ENCODE assay signal across 12 mouse cellular contexts in genomic region chr12:102354126-102354984, GRCm38 (mm10).
DNase-seq lines count a peak whose midpoint lies in the region; ATAC-seq and TF ChIP-seq lines count a peak whose summit lies in the region.
"Had no signal": no experiment of that assay in that cellular context is flagged by ENCODE, and none has a peak within 500 bp of the region (broad histone marks: within the 10 kb centered on the region; RNA-seq: fewer than 3 reads in every experiment).

No protein-coding gene starts in this region.

- peak in 1 of 2 experiments; percentile 92; a peak in 2 of 4 replicates for TF ChIP-seq POLR2A in MEL (IDR thresholded peaks at IDR 0.05; ENCODE audit: control insufficient read depth in 1 of 2, insufficient read depth in 1 of 2, low read depth in 1 of 2, low read length in 2 of 2, poor library complexity in 1 of 2)

- TF ChIP-seq EP300 in MEL (IDR thresholded peaks at IDR 0.05; ENCODE audit: low read depth in 1 of 2, low read length in 2 of 2), result peak; percentile 96 to 99

- WGBS in liver, embryonic 11.5 days, result 48% methylated on average over 10 of the region's 10 CpGs
- 87% methylated on average over 10 of the region's 10 CpGs for WGBS in intestine, embryonic 16.5 days

- no peaks in the 10 kb centered on the region for H3K9me3 ChIP-seq in MEL (replicated peaks; ENCODE audit: insufficient read depth, low read length)
- no peaks in the 10 kb centered on the region for H3K9me3 ChIP-seq in liver, embryonic 11.5 days (ENCODE audit: control insufficient read depth, low read length)
- H3K9me3 ChIP-seq in intestine, embryonic 16.5 days (ENCODE audit: control insufficient read depth, low read length), result no peaks in the 10 kb centered on the region
- H3K9me3 ChIP-seq: forebrain, embryonic 15.5 days had no signal

- peaks cover 38% of the 10 kb centered on the region for H3K79me2 ChIP-seq in MEL (ENCODE audit: control insufficient read depth, insufficient read depth, low read length, poor library complexity)

- ATAC-seq in liver, embryonic 11.5 days (replicated peaks; ENCODE audit: low FRiP score), result peak; percentile 62
- no peak for ATAC-seq in intestine, embryonic 16.5 days
- ATAC-seq: forebrain, embryonic 15.5 days; midbrain, embryonic 16.5 days had no signal

- peak; percentile 96 for DNase-seq in 416B (ENCODE audit: low read depth)
- DNase-seq in MEL (ENCODE audit: low read depth, low spot score), result peak; percentile 95
- no peak for DNase-seq in liver, embryonic 11.5 days (ENCODE audit: low spot score)
- peak; percentile 44 to 45 for DNase-seq in monocyte, adult 2 months (ENCODE audit: low read depth in 1 of 2, low spot score in 2 of 2)
- no peak for DNase-seq in neural tube, embryonic 10.5 days (ENCODE audit: extremely low spot score, low spot score)
- no peak for DNase-seq in right cerebral cortex, adult 18-20 months
- DNase-seq: cerebellum, adult 9-11 months; gastrocnemius, postnatal 25 days; kidney, postnatal 14 days had no signal

- peak overlapping the region; percentile 94 for H3K27ac ChIP-seq in MEL (ENCODE audit: control insufficient read depth, low read depth, low read length)
- H3K27ac ChIP-seq in liver, embryonic 11.5 days (ENCODE audit: low read depth, low read length), result no peak overlapping the region
- H3K27ac ChIP-seq in intestine, embryonic 16.5 days (ENCODE audit: low read length), result no peak overlapping the region
- H3K27ac ChIP-seq: forebrain, embryonic 15.5 days had no signal

- peak overlapping the region; percentile 70 for H3K9ac ChIP-seq in MEL (ENCODE audit: control insufficient read depth, low read depth, low read length, poor library complexity, severe bottlenecking)
- no peak overlapping the region for H3K9ac ChIP-seq in liver, embryonic 11.5 days (ENCODE audit: low read depth, low read length)
- H3K9ac ChIP-seq in intestine, embryonic 16.5 days (ENCODE audit: low read depth, low read length), result no peak overlapping the region
- H3K9ac ChIP-seq: forebrain, embryonic 15.5 days had no signal

- no peak overlapping the region for H3K4me2 ChIP-seq in liver, embryonic 11.5 days
- no peak overlapping the region for H3K4me2 ChIP-seq in intestine, embryonic 16.5 days (ENCODE audit: low read depth, low read length)
- H3K4me2 ChIP-seq: forebrain, embryonic 15.5 days had no signal

- TF ChIP-seq CTCF in MEL (IDR thresholded peaks at IDR 0.05 in 2 of 3, conservative IDR thresholded peaks at IDR 0.05 in 1 of 3; ENCODE audit: control insufficient read depth in 1 of 3, insufficient read depth in 1 of 3, low read depth in 2 of 3, low read length in 3 of 3, poor library complexity in 1 of 3, severe bottlenecking in 1 of 3), result no peak

- H3K4me1 ChIP-seq in MEL (ENCODE audit: control insufficient read depth in 1 of 2, insufficient read depth in 2 of 2, low read length in 2 of 2), result peaks cover 11 to 46% of the 10 kb centered on the region in 2 experiments
- H3K4me1 ChIP-seq in liver, embryonic 11.5 days (replicated peaks; ENCODE audit: control insufficient read depth, insufficient read depth, low read length), result peaks cover 4% of the 10 kb centered on the region
- H3K4me1 ChIP-seq in intestine, embryonic 16.5 days (ENCODE audit: control insufficient read depth, insufficient read depth, low read length), result no peaks in the 10 kb centered on the region
- H3K4me1 ChIP-seq: forebrain, embryonic 15.5 days had no signal

- peak overlapping the region; percentile 67 to 69 for H3K4me3 ChIP-seq in MEL (ENCODE audit: control insufficient read depth in 1 of 2, insufficient read depth in 1 of 2, low read depth in 2 of 2, low read length in 2 of 2)
- H3K4me3 ChIP-seq in liver, embryonic 11.5 days (ENCODE audit: low read depth, low read length), result no peak overlapping the region
- no peak overlapping the region for H3K4me3 ChIP-seq in intestine, embryonic 16.5 days (ENCODE audit: low read length)
- H3K4me3 ChIP-seq: forebrain, embryonic 15.5 days had no signal

- peaks cover 0 to 36% of the 10 kb centered on the region in 2 experiments; a peak in 2 of 4 replicates for H3K36me3 ChIP-seq in MEL (ENCODE audit: control insufficient read depth in 1 of 2, insufficient read depth in 2 of 2, low read length in 2 of 2)
- H3K36me3 ChIP-seq in liver, embryonic 11.5 days (ENCODE audit: control insufficient read depth, insufficient read depth, low read length), result peaks cover 7% of the 10 kb centered on the region; the same call in 1 of the 2 replicates
- H3K36me3 ChIP-seq in intestine, embryonic 16.5 days (ENCODE audit: control insufficient read depth, insufficient read depth, low read length), result 0 out of 2 replicates have a peak, but pooled peaks cover under 1% of the 10 kb centered on the region
- H3K36me3 ChIP-seq: forebrain, embryonic 15.5 days had no signal

- no peaks in the 10 kb centered on the region for H3K27me3 ChIP-seq in MEL (ENCODE audit: control insufficient read depth in 1 of 2, insufficient read depth in 2 of 2, low read length in 2 of 2)
- no peaks in the 10 kb centered on the region for H3K27me3 ChIP-seq in liver, embryonic 11.5 days (replicated peaks; ENCODE audit: control insufficient read depth, insufficient read depth, low read length)
- H3K27me3 ChIP-seq in intestine, embryonic 16.5 days (replicated peaks; ENCODE audit: control insufficient read depth, insufficient read depth, low read length), result no peaks in the 10 kb centered on the region
- H3K27me3 ChIP-seq: forebrain, embryonic 15.5 days had no signal

- TF ChIP-seq RAD21 in MEL (IDR thresholded peaks at IDR 0.05; ENCODE audit: low read depth, low read length), result no peak

TF ChIP-seq in MEL, 35 proteins besides CTCF, POLR2A, EP300 and RAD21:
- TF ChIP-seq MXI1 (IDR thresholded peaks at IDR 0.05; ENCODE audit: low read depth, low read length), result peak; percentile 28; the same call in 1 of the 2 replicates
- peak; percentile 55; the same call in 1 of the 2 replicates for TF ChIP-seq MAX (IDR thresholded peaks at IDR 0.05; ENCODE audit: low read length)
- TF ChIP-seq JUND (IDR thresholded peaks at IDR 0.05; ENCODE audit: low read depth, low read length), result peak; percentile 60
- TF ChIP-seq NRF1 (IDR thresholded peaks at IDR 0.05; ENCODE audit: insufficient read depth, low read depth, low read length, poor library complexity, severe bottlenecking), result no peak
- TF ChIP-seq SIN3A (IDR thresholded peaks at IDR 0.05; ENCODE audit: low read length), result peak; percentile 91
- TF ChIP-seq E2F4 (IDR thresholded peaks at IDR 0.05; ENCODE audit: borderline replicate concordance, low read depth, low read length), result no peak
- peak; percentile 82 for TF ChIP-seq TAL1 (IDR thresholded peaks at IDR 0.05; ENCODE audit: low read length)
- TF ChIP-seq MAFK (IDR thresholded peaks at IDR 0.05; ENCODE audit: borderline replicate concordance, low read depth, low read length), result no peak
- peak; percentile 50; the same call in 1 of the 2 replicates for TF ChIP-seq HCFC1 (IDR thresholded peaks at IDR 0.05; ENCODE audit: low read depth, low read length)
- peak; percentile 93 for TF ChIP-seq TCF12 (IDR thresholded peaks at IDR 0.05; ENCODE audit: low read depth, low read length)
- TF ChIP-seq CHD1 (IDR thresholded peaks at IDR 0.05; ENCODE audit: low read depth, low read length), result no peak
- TF ChIP-seq RCOR1 (IDR thresholded peaks at IDR 0.05; ENCODE audit: low read depth, low read length), result peak; percentile 67; the same call in 1 of the 2 replicates
- TF ChIP-seq MYB (IDR thresholded peaks at IDR 0.05; ENCODE audit: low read depth, low read length), result peak; percentile 94
- no peak for TF ChIP-seq USF2 (IDR thresholded peaks at IDR 0.05; ENCODE audit: borderline replicate concordance in 1 of 2, insufficient read depth in 1 of 2, low read depth in 1 of 2, low read length in 2 of 2)
- TF ChIP-seq ZMIZ1 (IDR thresholded peaks at IDR 0.05; ENCODE audit: low read depth, low read length), result peak; percentile 86
- TF ChIP-seq ZC3H11A (IDR thresholded peaks at IDR 0.05; ENCODE audit: low read depth, low read length), result no peak; the same call in 1 of the 2 replicates
- TF ChIP-seq BHLHE40 (IDR thresholded peaks at IDR 0.05; ENCODE audit: borderline replicate concordance, low read depth, low read length), result 0 out of 2 replicates have a peak, but pooled peaks have one; percentile 6
- TF ChIP-seq POLR2AphosphoS2 (IDR thresholded peaks at IDR 0.05; ENCODE audit: low read length), result peak; percentile 70; the same call in 1 of the 2 replicates
- 0 out of 2 replicates have a peak, but pooled peaks have one; percentile 9 for TF ChIP-seq ELF1 (IDR thresholded peaks at IDR 0.05; ENCODE audit: low read depth, low read length)
- TF ChIP-seq SMC3 (IDR thresholded peaks at IDR 0.05; ENCODE audit: low read depth, low read length), result no peak
- no peak; the same call in 1 of the 2 replicates for TF ChIP-seq UBTF (IDR thresholded peaks at IDR 0.05; ENCODE audit: borderline replicate concordance, insufficient read depth, low read depth, low read length)
- no peak for TF ChIP-seq KAT2A (conservative IDR thresholded peaks at IDR 0.05; ENCODE audit: low read depth, low read length)
- TF ChIP-seq USF1 (IDR thresholded peaks at IDR 0.05; ENCODE audit: low read depth, low read length), result no peak
- TF ChIP-seq ZNF384 (IDR thresholded peaks at IDR 0.05; ENCODE audit: low read depth, low read length), result no peak
- TF ChIP-seq MEF2A (IDR thresholded peaks at IDR 0.05; ENCODE audit: extremely low read depth, insufficient replicate concordance, low read depth, low read length, poor library complexity, severe bottlenecking), result no peak
- TF ChIP-seq GABPA (IDR thresholded peaks at IDR 0.05; ENCODE audit: low read depth, low read length), result no peak
- no peak for TF ChIP-seq ZKSCAN1 (IDR thresholded peaks at IDR 0.05; ENCODE audit: low read depth, low read length)
- TF ChIP-seq POLR2AphosphoS5 (IDR thresholded peaks at IDR 0.05; ENCODE audit: borderline replicate concordance, low read depth, low read length), result no peak
- TF ChIP-seq TBP (IDR thresholded peaks at IDR 0.05; ENCODE audit: low read depth, low read length), result peak; percentile 93
- peak; percentile 84 for TF ChIP-seq ETS1 (IDR thresholded peaks at IDR 0.05; ENCODE audit: low read depth, low read length)
- peak; percentile 80 for TF ChIP-seq MYC (IDR thresholded peaks at IDR 0.05; ENCODE audit: low read depth, low read length)
- peak; percentile 90 for TF ChIP-seq NELFE (IDR thresholded peaks at IDR 0.05; ENCODE audit: low read depth, low read length)
- TF ChIP-seq MAZ (IDR thresholded peaks at IDR 0.05; ENCODE audit: low read depth, low read length), result peak; percentile 96; the same call in 1 of the 2 replicates
- no peak; the same call in 1 of the 2 replicates for TF ChIP-seq CHD2 (IDR thresholded peaks at IDR 0.05; ENCODE audit: low read length)
- peak; percentile 86 for TF ChIP-seq GATA1 (IDR thresholded peaks at IDR 0.05; ENCODE audit: low read depth, low read length)

Comparison
In these comparisons a context has a peak if more than half of its experiments do, and no peak if none do; other contexts are left out.
1. DNase-seq: peak in 416B (single experiment), MEL (single experiment) and monocyte, adult 2 months (2 of 2); none in liver, embryonic 11.5 days (single experiment), neural tube, embryonic 10.5 days (single experiment) and right cerebral cortex, adult 18-20 months (single experiment).
2. H3K4me3 ChIP-seq: peak in MEL (2 of 2); none in liver, embryonic 11.5 days (single experiment) and intestine, embryonic 16.5 days (single experiment).